Mouse (Mus musculus) common myeloid progenitor, adult 5-6 weeks (primary cell): Measurements from ENCODE around the gene Actn2. TPM values are rescaled to one million over a fixed set of nuclear protein-coding genes. Genes with fewer than 3 reads are reported as not detected.

ENCODE experiments used
- ATAC-seq: replicated peaks from 2 replicates; pipeline ENCODE4 v1.8.0; 2016; ENCODE audit warnings: low read depth, mild to moderate bottlenecking, moderate TSS enrichment, inconsistent platforms; ENCODE audit not compliant: poor library complexity, severe bottlenecking
- total RNA-seq: library from RNA; stranded (forward); fragments of 200-1000, 187-1606 nt; gene quantifications from 2 replicates; pipeline ENCODE4 v1.2.3, GENCODE M21; 2017

Actn2 gene
- total RNA-seq, 1 experiment from 2014 or later, result not detected

GRCm38 (mm10) chr13:12263996-12264395 is 76.6 kb downstream of the Actn2 start:
- ATAC-seq, result no peak

- ATAC-seq, result no peak
These were observed 79.1 kb downstream of the Actn2 start for GRCm38 (mm10) chr13:12261505-12261904.

GRCm38 (mm10) chr13:12257391-12258380 is 82.9 kb downstream of the Actn2 start, which contains the start of gene Mtr:
Mtr (minus strand) TSS chr13:12258113.
- peak; percentile 95 for ATAC-seq

GRCm38 (mm10) chr13:12256871-12257390 is 83.6 kb downstream of the Actn2 start:
- no peak; the same call in 1 of the 2 replicates for ATAC-seq

GRCm38 (mm10) chr13:12255911-12256705 is 84.5 kb downstream of the Actn2 start:
- ATAC-seq, result peak; percentile 30

GRCm38 (mm10) chr13:12250496-12250895 is 90.1 kb downstream of the Actn2 start:
- ATAC-seq, result no peak; the same call in 1 of the 2 replicates

- no peak for ATAC-seq
These were observed 91.2 kb downstream of the Actn2 start for GRCm38 (mm10) chr13:12249195-12249898.

GRCm38 (mm10) chr13:12245938-12246337 is 94.6 kb downstream of the Actn2 start:
- no peak for ATAC-seq

- no peak for ATAC-seq
These were observed 96.6 kb downstream of the Actn2 start for GRCm38 (mm10) chr13:12243991-12244390.

- ATAC-seq, result no peak
These were observed 108.4 kb downstream of the Actn2 start for GRCm38 (mm10) chr13:12232141-12232540.

GRCm38 (mm10) chr13:12228248-12228647 is 112.3 kb downstream of the Actn2 start:
- no peak for ATAC-seq

- ATAC-seq, result no peak
These were observed 113.0 kb downstream of the Actn2 start for GRCm38 (mm10) chr13:12227606-12228005.

Other genes starting within 250 kb of the Actn2 start
- gene Ryr2, start 233.8 kb downstream of the Actn2 start, total RNA-seq, result not detected in 2 replicates
- 44.8 and 58.3 TPM in 2 replicates for gene Mtr, start 82.6 kb downstream of the Actn2 start, total RNA-seq
- 119 and 120 TPM in 2 replicates for gene Heatr1, start 54.3 kb upstream of the Actn2 start, total RNA-seq
- gene Lgals8, start 124.2 kb upstream of the Actn2 start, total RNA-seq, result 53.0 and 53.8 TPM in 2 replicates
- 0.23 TPM in 1 of 2 replicates, not detected in the other for gene Edaradd, start 179.7 kb upstream of the Actn2 start, total RNA-seq
- 8.8 and 9.0 TPM in 2 replicates for gene Ero1lb, start 225.1 kb upstream of the Actn2 start, total RNA-seq